Mouse (Mus musculus) erythroblast, embryonic 14.5 days (primary cell): ENCODE data around the gene Tmem63a. TPM values are rescaled to one million over a fixed set of nuclear protein-coding genes. Genes with fewer than 3 reads are reported as not detected.
"Not testable (repeated sequence)": the region's sequence is repeated elsewhere in the genome, so short reads cannot be mapped to it uniquely, and the experiment has no call there.

Experiments
- H3K27me3 ChIP-seq: 2 replicates; pipeline ENCODE4 v1.6.1; 2012; ENCODE audit warnings: inconsistent platforms; ENCODE audit not compliant: control insufficient read depth
- H3K36me3 ChIP-seq: 2 replicates; pipeline ENCODE4 v1.6.1; 2012; ENCODE audit warnings: mild to moderate bottlenecking, inconsistent platforms; ENCODE audit not compliant: control insufficient read depth
- H3K4me1 ChIP-seq: 2 replicates; pipeline ENCODE4 v1.6.1; 2012; ENCODE audit warnings: inconsistent platforms; ENCODE audit not compliant: control insufficient read depth
- H3K4me3 ChIP-seq: replicated peaks from 2 replicates; pipeline ENCODE3; 2012; ENCODE audit warnings: moderate library complexity, mild to moderate bottlenecking, inconsistent platforms
- H3K9me3 ChIP-seq: 2 replicates; pipeline ENCODE4 v1.6.1; 2012; ENCODE audit warnings: low read length, inconsistent platforms, mixed read lengths; ENCODE audit not compliant: control insufficient read depth
- GATA1 ChIP-seq: IDR thresholded peaks from 2 replicates; pipeline ENCODE4 v1.6.1; 2012; ENCODE audit warnings: low read length, inconsistent platforms, mixed read lengths
- TAL1 ChIP-seq: IDR thresholded peaks from 3 replicates; pipeline ENCODE4 v1.6.1; 2012; ENCODE audit warnings: low read length, inconsistent platforms, mixed read lengths
- polyA plus RNA-seq: library from polyadenylated mRNA; stranded (reverse); fragments of >175 nt; gene quantifications from 2 replicates; pipeline ENCODE4 v1.2.3, GENCODE M21; 2012

The Tmem63a gene
- polyA plus RNA-seq, 1 experiment: 0.36 TPM

- no peak for TF ChIP-seq GATA1
- TF ChIP-seq TAL1: no peak
- Histone ChIP-seq H3K36me3 (no peaks in the 10 kb centered on the region; the same call in 1 of the 2 replicates), H3K27me3 (peaks cover 12% of the 10 kb centered on the region), H3K9me3 (no peaks in the 10 kb centered on the region), H3K4me3 (no peak overlapping the region), H3K4me1 (peaks cover 17% of the 10 kb centered on the region)
Measured at GRCm38 (mm10) chr1:180979484-180980251, 37.5 kb downstream of the Tmem63a start.

- peaks cover 14% of the 10 kb centered on the region for H3K4me1 ChIP-seq
- H3K27me3 ChIP-seq: peaks cover 20% of the 10 kb centered on the region
- H3K36me3 ChIP-seq: no peaks in the 10 kb centered on the region
- no peaks in the 10 kb centered on the region for H3K9me3 ChIP-seq
- H3K4me3 ChIP-seq: no peak overlapping the region
- TF ChIP-seq TAL1 (no peak), GATA1 (no peak)
Measured at GRCm38 (mm10) chr1:180980464-180980863, 38.3 kb downstream of the Tmem63a start.

- H3K4me3 ChIP-seq: not testable (repeated sequence)
Measured at GRCm38 (mm10) chr1:180981298-180982046, 39.3 kb downstream of the Tmem63a start.

GRCm38 (mm10) chr1:180986701-180987100 lies 44.6 kb downstream of the Tmem63a start:
- Histone ChIP-seq H3K4me1 (peaks cover 12% of the 10 kb centered on the region), H3K9me3 (peaks cover 5% of the 10 kb centered on the region), H3K4me3 (no peak overlapping the region), H3K36me3 (no peaks in the 10 kb centered on the region), H3K27me3 (peaks cover 25% of the 10 kb centered on the region)
- TF ChIP-seq TAL1 (no peak), GATA1 (no peak)

More at GRCm38 (mm10) chr1:180981298-180982046, 39.3 kb downstream of the Tmem63a start:
- not testable (repeated sequence) for H3K36me3 ChIP-seq, H3K9me3 ChIP-seq
- Histone ChIP-seq H3K4me1 (peaks cover 14% of the 10 kb centered on the region), H3K27me3 (peaks cover 25% of the 10 kb centered on the region)

GRCm38 (mm10) chr1:180987759-180988158 lies 45.6 kb downstream of the Tmem63a start:
- Histone ChIP-seq H3K9me3 (peaks cover 5% of the 10 kb centered on the region), H3K4me3 (no peak overlapping the region), H3K27me3 (peaks cover 25% of the 10 kb centered on the region), H3K4me1 (peaks cover 12% of the 10 kb centered on the region), H3K36me3 (no peaks in the 10 kb centered on the region)
- TF ChIP-seq TAL1 (no peak), GATA1 (0 out of 2 replicates have a peak, but pooled peaks have one; percentile 4)

GRCm38 (mm10) chr1:180990671-180991070 lies 48.5 kb downstream of the Tmem63a start:
- peaks cover 8% of the 10 kb centered on the region for H3K27me3 ChIP-seq
- TF ChIP-seq GATA1: no peak

GRCm38 (mm10) chr1:180992142-180992541 lies 50.0 kb downstream of the Tmem63a start:
- H3K36me3 ChIP-seq: no peaks in the 10 kb centered on the region
- peaks cover 4% of the 10 kb centered on the region; the same call in 1 of the 2 replicates for H3K27me3 ChIP-seq
- TF ChIP-seq TAL1 (no peak), GATA1 (no peak)

More at GRCm38 (mm10) chr1:180990671-180991070, 48.5 kb downstream of the Tmem63a start:
- no peak overlapping the region for H3K4me3 ChIP-seq
- peaks cover 12% of the 10 kb centered on the region for H3K4me1 ChIP-seq
- peaks cover 5% of the 10 kb centered on the region for H3K9me3 ChIP-seq
- no peaks in the 10 kb centered on the region for H3K36me3 ChIP-seq

GRCm38 (mm10) chr1:181000501-181001092 lies 58.5 kb downstream of the Tmem63a start:
- peaks cover 9% of the 10 kb centered on the region for H3K27me3 ChIP-seq
- no peak overlapping the region for H3K4me3 ChIP-seq
- H3K4me1 ChIP-seq: no peaks in the 10 kb centered on the region
- no peak for TF ChIP-seq GATA1
- no peak for TF ChIP-seq TAL1
- H3K36me3 ChIP-seq: no peaks in the 10 kb centered on the region
- H3K9me3 ChIP-seq: no peaks in the 10 kb centered on the region

More at GRCm38 (mm10) chr1:180992142-180992541, 50.0 kb downstream of the Tmem63a start:
- no peak overlapping the region for H3K4me3 ChIP-seq
- H3K4me1 ChIP-seq: peaks cover 12% of the 10 kb centered on the region
- H3K9me3 ChIP-seq: no peaks in the 10 kb centered on the region

GRCm38 (mm10) chr1:181001217-181001616 lies 59.1 kb downstream of the Tmem63a start:
- H3K4me3 ChIP-seq: no peak overlapping the region
- no peaks in the 10 kb centered on the region for H3K9me3 ChIP-seq
- peaks cover 5% of the 10 kb centered on the region for H3K27me3 ChIP-seq
- no peak for TF ChIP-seq TAL1
- no peak for TF ChIP-seq GATA1
- H3K36me3 ChIP-seq: no peaks in the 10 kb centered on the region
- no peaks in the 10 kb centered on the region for H3K4me1 ChIP-seq
